Mouse (Mus musculus) heart, adult 10 weeks (tissue): ENCODE measurements around the gene Apoa1. TPM values are rescaled to one million over a fixed set of nuclear protein-coding genes. Genes with fewer than 3 reads are reported as not detected.

Source experiments
- polyA plus RNA-seq: library from polyadenylated mRNA; stranded (reverse); fragments of 350-450 nt; fragmentation: Illumina TruSeq; extraction: RNeasy Lipid Tissue Mini Kit (QIAGEN cat#74804); gene quantifications from one replicate; pipeline ENCODE4 v1.2.3, GENCODE M21; 2014; ENCODE audit warnings: low read depth, low replicate concordance

Gene Apoa1
- 4.9 TPM for polyA plus RNA-seq

DNA sequence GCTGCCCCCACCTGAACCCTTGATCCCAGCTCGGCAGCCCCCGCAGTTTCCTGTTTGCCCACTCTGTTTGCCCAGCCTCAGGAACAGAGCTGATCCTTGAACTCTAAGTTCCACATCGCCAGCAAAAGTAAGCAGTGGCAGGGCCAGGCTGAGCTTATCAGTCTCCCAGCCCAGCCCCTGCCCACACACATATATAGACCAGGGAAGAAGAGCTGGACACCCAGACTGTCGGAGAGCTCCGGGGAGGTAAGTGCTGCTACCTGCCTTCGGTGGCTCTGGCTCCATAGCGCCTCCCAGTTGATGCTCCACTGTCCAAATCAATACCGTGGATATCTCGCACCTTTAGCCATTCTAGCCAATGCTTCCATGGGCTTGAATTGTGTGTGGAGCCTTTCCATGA, at the start of gene Apoa1:
Gene Apoa1 (plus strand): TSS at position 90 of the 400 bp plus-strand sequence.

GRCm38 (mm10) chr9:46235596-46235648, 7.0 kb downstream of the Apoa1 start, which contains the start of gene Apoc3:
TSS of gene Apoc3 (minus strand) at chr9:46235636.

DNA sequence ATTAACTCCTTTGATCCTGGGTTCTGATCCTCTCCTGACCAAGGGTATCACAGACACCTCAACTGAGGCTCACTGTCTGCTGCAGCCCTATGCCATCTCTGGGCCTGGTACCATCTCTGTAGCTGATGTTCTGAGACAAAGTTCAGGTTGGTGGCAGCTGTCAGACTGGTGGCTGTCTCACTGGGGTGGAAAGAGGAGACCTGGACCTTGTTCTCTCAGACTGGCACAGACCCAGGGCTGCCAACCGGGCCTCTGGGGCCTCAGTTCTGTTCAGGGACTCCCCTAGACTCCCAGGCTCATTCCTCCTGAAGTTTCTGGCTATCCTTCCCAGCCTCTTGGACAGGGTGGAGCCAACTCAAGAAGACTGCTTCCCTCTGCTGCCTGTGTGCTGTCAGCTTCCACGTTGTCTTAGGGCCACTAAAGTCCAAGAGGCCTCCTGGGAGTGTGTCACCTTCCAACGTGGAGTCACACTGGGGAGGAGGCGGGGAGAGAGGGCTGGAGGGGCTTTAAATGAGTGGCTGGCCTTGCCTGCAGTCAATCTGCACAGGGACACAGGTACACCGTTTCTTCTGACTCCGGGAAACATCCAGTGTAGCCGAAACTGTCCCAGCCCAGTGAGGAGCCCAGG, 12.3 kb downstream of the Apoa1 start, which contains the start of gene Apoa4:
Gene Apoa4 (plus strand): TSS at position 171 of the 628 bp plus-strand sequence.

GRCm38 (mm10) chr9:46268343-46268873, 40.0 kb downstream of the Apoa1 start, which contains the start of gene Apoa5:
TSS of gene Apoa5 (plus strand) at chr9:46268633.

GRCm38 (mm10) chr9:46272677-46273454, 44.5 kb downstream of the Apoa1 start, which contains the start of gene Zpr1:
TSS of gene Zpr1 (plus strand) at chr9:46273064.

Other genes starting within 250 kb of the Apoa1 start
- 31.4 TPM for gene Pafah1b2, start 215.9 kb upstream of the Apoa1 start, polyA plus RNA-seq
- gene Sik3, start 215.8 kb upstream of the Apoa1 start, polyA plus RNA-seq: 47.0 TPM
- gene Apoc3, start 7.1 kb downstream of the Apoa1 start, polyA plus RNA-seq: 4.7 TPM
- 2.5 TPM for gene Apoa4, start 12.1 kb downstream of the Apoa1 start, polyA plus RNA-seq
- 0.37 TPM for gene Apoa5, start 40.1 kb downstream of the Apoa1 start, polyA plus RNA-seq
- gene Zpr1, start 44.5 kb downstream of the Apoa1 start, polyA plus RNA-seq: 23.6 TPM
- 7.0 TPM for gene Bud13, start 54.4 kb downstream of the Apoa1 start, polyA plus RNA-seq
- not detected for gene 4931429L15Rik, start 91.4 kb downstream of the Apoa1 start, polyA plus RNA-seq